Mouse (Mus musculus) cerebellum, postnatal 4 days (tissue): ENCODE data around the gene Ncan.

Experiments used
- DNase-seq, 2 experiments: peaks; one replicate each; pipeline ENCODE4 v3.0.0; 2022; ENCODE audit warnings: low spot score in 2 of 2, mixed read lengths in 1 of 2

Gene Ncan

DNA sequence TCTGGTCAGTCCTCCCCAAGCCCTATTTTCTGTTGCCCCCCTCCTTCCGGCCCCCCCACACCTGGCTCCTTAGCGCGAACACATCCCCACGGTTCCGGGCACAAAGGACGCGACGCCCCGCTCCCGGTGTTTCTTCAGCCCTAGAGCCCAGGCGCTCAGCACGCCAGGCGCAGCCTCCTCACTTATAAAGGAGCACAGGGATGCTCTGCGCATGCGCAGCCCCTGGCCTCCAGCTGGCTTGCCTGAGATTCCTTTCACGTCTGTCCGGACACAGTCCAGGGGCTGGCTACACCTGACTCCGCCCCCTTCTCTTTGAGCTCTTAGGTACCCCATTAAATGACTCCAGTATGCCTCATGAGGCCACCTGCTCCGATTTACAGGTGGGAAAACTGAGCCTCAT, at the start of gene Ncan:
Gene Ncan (minus strand): TSS at position 207 of the 400 bp plus-strand sequence.
- peak; percentile 83 to 89 for DNase-seq

DNA sequence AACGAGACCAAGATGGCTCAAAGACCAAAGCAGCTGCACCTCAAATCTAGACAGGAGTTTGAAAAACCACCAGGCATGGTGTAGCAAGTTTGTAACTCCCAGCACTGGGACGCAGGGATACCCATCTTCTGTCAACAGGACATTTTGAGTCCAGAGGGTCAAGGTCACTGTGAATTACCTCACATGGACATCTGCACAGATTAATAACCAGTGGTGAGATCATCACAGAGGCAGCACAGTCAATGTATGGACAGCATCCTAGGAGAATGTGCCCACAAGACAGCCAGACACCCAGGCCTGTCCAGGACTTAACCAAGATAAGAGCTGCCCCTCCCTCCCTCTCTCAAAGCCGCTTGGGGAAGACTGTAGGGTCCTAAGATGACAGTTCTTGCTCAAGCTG, 49.4 kb upstream of the Ncan start:
- no peak for DNase-seq

DNA sequence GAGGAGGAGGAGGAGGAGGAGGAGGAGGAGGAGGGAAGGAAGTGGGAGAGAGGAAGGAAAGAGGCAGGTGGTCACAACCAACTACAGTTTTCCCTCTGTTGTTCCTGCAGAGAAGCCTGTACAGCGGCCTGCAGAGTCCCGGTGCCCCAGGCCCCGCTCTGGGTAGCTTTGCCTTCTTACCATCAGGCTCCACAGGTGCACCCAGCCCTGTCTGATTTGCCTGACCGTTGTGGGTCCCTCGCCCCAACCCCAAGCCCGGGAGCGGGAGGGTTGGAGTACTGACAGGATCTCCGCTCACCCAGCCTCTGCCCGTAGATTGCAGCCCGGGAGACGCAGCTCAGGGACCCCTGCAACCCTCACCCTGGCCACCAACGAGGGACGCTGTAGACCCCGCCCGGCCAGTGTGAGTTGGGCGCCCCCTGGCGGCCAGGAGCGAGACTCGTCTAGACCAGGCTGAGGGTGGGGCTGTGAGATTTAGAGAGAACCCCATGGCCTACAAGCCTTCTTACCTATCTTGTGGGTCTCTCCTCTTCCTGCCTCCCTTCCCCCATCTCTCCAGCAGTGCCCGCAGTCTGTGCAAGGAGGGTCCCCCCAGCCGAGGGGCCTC, 45.9 kb upstream of the Ncan start:
- DNase-seq: peak; percentile 62 to 82

GRCm38 (mm10) chr8:70163316-70163715, 42.6 kb upstream of the Ncan start:
- no peak for DNase-seq

DNA sequence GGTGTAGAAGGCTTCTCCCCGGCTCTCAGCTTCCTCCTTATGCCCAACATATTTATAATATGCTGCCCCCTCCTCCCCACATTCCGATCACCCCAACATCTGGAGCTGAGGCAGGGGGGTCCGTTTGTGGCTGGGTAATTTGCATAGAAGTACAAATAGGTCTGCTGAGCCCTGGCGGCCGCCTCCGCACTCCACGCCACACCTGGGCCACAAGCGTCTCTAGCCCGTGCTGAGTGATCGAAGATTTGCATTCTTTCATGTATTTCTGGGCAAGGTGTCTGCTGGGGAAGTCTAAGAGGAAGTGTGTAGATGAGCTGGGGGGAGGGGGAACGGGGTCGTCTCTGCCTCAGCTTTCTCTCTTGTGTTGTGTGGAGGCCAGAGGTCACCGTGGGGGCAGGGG, 39.3 kb upstream of the Ncan start:
- DNase-seq: no peak

DNA sequence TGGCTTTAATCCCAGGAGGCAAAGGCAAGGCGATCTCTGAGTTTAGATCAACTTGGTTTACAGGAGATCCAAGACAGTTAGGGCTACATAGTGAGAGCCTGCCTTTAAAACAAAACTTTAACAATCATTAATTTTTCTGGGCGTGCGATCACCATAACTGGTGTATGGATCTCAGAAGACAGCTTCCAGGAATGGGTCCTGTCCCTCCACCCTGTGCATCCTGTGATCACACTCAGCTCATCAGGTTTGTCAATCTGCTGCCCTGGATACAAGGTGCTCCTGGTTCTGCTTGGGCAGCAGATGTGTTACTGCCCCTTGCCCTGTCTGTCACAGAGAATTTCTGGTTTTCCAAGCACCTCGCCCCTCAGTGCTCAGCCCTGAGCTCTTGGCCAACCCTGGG, 38.5 kb upstream of the Ncan start:
- no peak for DNase-seq

GRCm38 (mm10) chr8:70158069-70158853, 37.6 kb upstream of the Ncan start:
- DNase-seq: peak; percentile 44 to 72

GRCm38 (mm10) chr8:70157240-70157800, 36.6 kb upstream of the Ncan start:
- no peak for DNase-seq

DNA sequence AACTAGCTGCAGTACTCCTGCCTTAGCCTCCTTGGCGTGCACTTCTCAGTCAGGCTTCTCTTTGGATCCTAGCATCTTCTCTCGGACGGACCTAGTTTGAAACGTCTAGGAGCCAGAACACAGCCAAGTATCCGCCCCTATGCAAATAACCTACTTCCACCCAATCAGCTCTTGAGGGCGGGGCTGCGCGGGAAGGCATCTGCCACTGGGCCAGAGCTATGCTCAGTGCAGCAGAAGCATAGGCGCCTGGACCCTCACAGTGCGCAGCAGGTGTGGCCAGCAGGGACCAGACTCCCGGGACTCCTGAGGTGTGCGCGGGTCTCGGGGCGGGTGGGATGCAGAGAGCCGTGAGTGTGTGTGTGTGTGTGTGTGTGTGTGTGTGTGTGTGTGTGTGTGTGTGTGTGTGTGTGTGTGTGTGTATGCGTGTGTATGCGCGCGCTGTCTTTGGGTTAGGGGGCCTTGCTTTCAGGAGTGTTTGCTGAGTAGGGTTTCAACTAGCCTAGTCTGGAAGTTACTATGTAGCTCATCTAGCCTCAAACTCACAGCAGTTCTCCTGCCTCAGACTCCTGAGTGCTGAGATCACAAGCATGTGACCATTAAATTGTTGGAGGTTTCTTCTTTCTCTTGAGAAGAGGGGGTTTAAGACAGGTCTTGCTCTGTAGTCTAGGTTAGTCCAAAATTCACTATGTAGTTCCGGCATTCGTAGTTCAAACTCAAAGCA, 32.0 kb upstream of the Ncan start:
- peak in 1 of 2 experiments; percentile 63 for DNase-seq

- no peak for DNase-seq
Measured at GRCm38 (mm10) chr8:70150158-70150557, 29.5 kb upstream of the Ncan start.

DNA sequence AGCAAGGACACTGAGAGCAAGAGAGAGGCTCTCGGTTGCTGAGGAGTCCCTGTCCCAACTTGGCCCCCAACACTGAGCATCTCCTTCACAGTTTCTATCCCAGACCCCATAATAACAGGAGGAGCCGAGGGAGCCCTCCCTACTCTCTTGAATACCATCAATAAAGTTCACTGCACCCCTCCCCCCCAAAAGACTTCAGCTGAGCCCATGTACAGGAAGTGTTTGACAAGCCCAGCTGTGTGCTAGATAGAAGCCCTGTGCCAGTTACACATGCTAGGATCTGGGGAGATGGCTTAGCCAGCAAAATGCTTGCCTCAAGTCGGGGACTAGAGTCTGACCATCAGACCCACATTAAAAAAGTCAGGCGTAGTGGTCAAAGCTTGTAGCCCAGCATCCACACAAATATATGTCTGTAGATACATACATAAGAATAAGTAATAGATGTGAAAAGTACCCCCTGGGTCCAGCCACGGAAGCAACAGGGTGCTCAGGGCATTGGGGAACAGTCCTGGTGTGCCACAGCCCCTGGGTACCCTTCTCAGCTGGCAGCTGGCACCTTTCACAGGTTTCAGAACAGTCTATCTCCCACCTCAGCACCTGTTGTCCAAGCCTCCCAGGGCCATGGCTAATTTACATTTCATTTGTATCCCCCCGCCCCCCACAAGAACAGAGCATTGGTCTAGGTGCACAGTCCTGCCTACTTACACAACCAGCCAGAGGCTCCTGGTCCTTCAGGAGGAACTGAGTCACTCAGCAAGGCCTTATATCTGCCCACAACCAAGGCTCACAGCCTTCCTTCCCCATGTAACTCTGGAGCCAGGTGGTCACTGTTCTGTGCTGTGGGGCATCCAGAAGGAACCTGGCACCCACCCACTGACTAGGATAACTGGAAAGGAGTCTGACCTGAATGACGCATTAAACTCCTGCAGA, 27.3 kb upstream of the Ncan start:
- no peak for DNase-seq

GRCm38 (mm10) chr8:70139981-70140380, 19.3 kb upstream of the Ncan start:
- no peak for DNase-seq

- peak; percentile 91 to 98 for DNase-seq
Measured at GRCm38 (mm10) chr8:70139026-70139857, 18.6 kb upstream of the Ncan start, which contains the start of the genes Rfxank, Borcs8 and Mef2b. TSS of gene Rfxank (minus strand) at chr8:70139154. TSS of gene Borcs8 (plus strand) at chr8:70139499. TSS of gene Mef2b (plus strand) at chr8:70139711.

DNA sequence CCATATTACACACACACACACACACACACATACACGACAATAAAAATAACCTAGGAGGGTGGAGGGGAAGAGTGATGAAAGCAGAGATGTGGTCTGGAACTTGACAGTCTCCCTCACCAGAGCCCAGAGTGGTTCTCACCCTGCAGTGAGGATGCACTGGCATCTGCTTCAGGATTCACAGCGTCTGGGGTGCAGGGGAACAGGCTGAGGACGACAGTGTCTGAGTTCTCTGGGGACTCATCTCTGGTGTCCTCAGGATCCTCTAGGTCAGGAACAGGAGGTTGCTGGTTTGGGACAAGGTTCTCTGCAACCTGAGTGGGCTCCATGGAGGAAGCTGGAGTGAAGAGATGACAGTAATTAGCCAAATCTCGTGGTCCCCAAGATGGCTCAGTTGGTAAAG, 17.2 kb upstream of the Ncan start:
- DNase-seq: no peak

DNA sequence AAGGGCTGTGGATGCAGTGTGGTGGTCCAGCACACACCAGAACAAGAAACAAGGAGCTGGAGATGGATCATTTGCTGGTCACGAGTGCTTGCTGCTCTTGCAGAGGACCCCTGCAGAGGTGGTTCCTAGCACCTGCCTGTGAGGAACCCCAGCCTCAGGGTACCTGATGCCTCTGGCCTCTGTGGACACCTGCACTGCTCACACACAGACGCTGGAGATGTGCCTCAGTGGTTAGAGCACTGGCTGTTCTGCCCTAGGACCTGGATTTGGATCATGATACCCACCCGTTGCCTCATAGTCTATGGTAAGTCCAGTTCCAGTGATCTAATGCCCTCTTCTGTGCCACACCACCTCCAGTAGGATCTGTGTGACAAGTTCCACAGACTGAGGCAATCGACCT, 15.9 kb upstream of the Ncan start:
- DNase-seq: no peak

- DNase-seq: no peak
Measured at GRCm38 (mm10) chr8:70134931-70135330, 14.3 kb upstream of the Ncan start.

DNA sequence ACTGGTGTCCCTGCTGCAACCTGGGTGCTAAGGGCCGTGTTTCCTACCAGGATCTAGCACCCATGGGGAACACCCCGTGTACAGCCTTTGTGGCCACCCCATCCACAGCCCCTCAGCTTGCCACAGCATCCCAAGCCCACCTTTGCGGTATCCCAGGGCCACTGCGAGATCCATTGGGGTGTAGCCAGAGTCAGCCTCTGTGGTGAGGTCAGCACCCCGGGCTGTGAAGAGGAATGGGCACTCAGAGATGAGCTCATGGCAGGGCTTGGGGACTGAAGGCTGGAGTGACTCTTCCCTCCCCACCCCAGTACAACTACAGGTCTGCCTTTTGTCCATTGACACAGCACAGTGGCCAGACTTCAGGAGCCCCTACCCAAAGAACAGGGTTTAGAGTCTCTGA, 13.4 kb upstream of the Ncan start:
- DNase-seq: no peak

DNA sequence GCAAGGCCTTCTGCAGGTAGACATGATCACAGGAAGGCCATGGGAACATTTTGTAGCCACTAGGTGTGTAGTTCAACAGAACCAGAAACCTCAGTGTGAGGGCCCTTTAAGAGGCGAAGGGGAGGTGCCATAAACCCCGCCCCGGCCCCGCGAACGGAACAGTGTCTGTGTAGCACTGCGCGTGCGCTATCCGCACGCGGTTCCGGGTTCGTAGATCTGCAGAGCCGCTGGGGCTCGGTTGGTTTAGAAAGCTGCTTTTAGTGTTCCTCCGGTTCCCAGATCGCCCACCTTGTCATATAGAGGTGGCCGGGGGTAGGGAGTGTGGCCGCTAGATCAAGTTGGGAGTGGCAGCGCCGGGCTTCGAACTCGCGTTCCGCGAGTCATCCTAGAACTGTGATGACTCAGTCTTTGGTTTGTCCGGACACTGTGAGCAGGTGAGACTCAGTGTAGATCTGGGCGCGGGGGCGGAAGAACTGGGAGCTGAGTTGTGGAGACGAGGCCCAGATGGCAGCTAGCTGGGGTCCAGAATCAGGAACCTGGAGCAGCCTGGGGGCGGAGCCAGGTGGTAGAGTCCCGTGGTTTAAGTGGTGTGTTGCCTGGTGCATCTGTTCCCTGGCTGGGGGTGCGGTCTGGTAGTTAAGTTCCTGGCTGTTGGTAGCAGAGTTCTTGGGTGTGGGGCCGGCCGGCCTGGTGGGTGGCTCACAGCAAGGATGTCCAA, 10.7 kb upstream of the Ncan start, which contains the start of gene Nr2c2ap:
Gene Nr2c2ap (plus strand): TSS at position 168 of the 718 bp plus-strand sequence.
- DNase-seq: peak; percentile 54 to 76

DNA sequence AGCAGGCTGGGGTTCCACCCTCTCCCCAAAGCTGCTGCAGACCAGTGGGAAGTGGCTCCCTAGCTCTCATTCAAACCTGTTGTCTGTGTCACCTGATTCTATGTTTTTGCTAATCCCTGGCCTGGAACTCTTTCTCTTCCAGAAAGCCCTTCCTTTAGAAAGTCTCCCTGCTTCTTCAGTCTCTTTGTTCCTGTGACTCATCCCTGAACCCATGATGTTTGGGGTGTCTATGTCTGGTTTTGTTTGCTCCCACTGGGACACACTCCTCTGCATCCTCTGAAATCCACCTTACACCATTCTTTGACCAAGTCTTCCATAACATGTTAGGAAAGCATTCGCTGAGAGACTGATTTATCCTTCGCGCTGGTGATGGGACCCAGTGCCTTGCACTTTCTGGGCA, 9.4 kb upstream of the Ncan start:
- DNase-seq: no peak
